Mouse (Mus musculus) stomach, postnatal 0 days (tissue): ENCODE data around the gene Adam11.

ENCODE experiments used
- CTCF ChIP-seq: IDR thresholded peaks from 2 replicates; pipeline ENCODE4 v1.5.1; 2016; ENCODE audit warnings: antibody characterized with exemption, low read depth, mild to moderate bottlenecking, moderate library complexity
- EP300 ChIP-seq: optimal IDR thresholded peaks from 2 replicates; pipeline ENCODE3; 2016; ENCODE audit warnings: antibody characterized with exemption

DNA sequence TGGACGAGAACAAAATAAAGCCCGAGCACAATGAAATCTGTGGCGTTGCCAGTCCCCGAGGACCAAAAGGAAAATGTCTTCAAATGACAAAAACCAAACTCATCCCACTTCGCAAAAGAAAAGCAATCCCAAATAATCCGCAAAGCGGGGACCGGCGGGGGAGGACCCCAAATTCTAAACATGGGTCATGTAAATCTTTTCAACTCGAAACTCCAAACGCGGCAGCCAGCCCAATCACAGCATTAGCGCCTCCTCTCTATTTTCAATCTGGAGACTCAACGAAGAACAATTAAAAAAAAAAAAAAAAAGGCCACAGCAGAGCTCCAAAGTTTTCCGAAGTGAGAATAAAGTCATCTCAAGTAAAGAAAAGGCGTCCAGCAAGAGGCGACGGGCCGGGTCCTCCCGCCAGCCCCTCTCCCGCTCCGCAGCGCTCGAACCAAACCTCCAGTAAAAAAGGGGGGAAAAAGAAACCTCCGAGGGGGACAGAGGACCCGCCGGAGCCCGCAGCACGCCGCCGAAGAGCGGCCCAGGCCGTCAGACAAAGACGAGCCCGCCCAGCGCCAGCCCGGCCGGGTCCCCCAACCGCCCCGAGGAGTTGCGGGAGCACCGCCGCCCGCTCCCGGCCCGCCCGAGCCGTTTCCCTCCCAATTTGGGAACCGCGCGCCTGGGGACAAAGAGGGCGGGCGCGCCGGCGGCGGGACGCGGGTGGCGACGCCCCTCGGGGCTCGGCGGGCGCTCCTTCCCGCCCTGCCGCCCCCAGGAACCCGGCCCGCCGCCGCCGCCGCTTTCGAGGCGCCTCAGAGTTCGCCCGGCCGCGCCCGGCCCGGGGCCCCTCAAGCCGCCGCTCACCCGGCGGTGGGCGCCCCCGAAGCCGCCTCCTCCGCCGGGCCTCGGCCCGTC lies 57.1 kb downstream of the Adam11 start:
- TF ChIP-seq CTCF (peak; percentile 17; the same call in 1 of the 2 replicates), EP300 (no peak)
